Mouse (Mus musculus) right cerebral cortex, adult 2 months (tissue): ENCODE measurements at regions not wholly inside any gene's neighbourhood (a gene's known extent, or its start where the extent isn't known, plus 50 kb on each side); places are given as distances from the start of the nearest gene placed in this dataset.
A peak's percentile ranks its signal among the peaks of the same experiment; 100 is the strongest.

Experiments used
- DNase-seq, 2 experiments: peaks; one replicate each; pipeline ENCODE4 v3.0.0; 2021 to 2022; ENCODE audit warnings: low spot score in 2 of 2

GRCm38 (mm10) chr8:6582732-6583131 lies 1477.6 kb upstream of the Slc10a2 start:
- DNase-seq = no peak

GRCm38 (mm10) chr8:6577868-6578634 lies 1472.9 kb upstream of the Slc10a2 start:
- no peak for DNase-seq

- no peak for DNase-seq
These were observed 1470.1 kb upstream of the Slc10a2 start for GRCm38 (mm10) chr8:6575241-6575640.

GRCm38 (mm10) chr8:6573492-6573891 lies 1468.3 kb upstream of the Slc10a2 start:
- no peak for DNase-seq

GRCm38 (mm10) chr8:6572066-6572665 lies 1467.0 kb upstream of the Slc10a2 start:
- peak; percentile 91 to 97 for DNase-seq

- no peak for DNase-seq
These were observed 1445.8 kb upstream of the Slc10a2 start for GRCm38 (mm10) chr8:6550965-6551364.

GRCm38 (mm10) chr8:6527171-6527570 lies 1422.0 kb upstream of the Slc10a2 start:
- no peak for DNase-seq

GRCm38 (mm10) chr8:6515882-6516682 lies 1410.9 kb upstream of the Slc10a2 start:
- DNase-seq = no peak

- peak; percentile 7 to 19 for DNase-seq
These were observed 1387.3 kb upstream of the Slc10a2 start for GRCm38 (mm10) chr8:6492453-6492852.

GRCm38 (mm10) chr8:6481966-6482365 lies 1376.8 kb upstream of the Slc10a2 start:
- DNase-seq = no peak

- DNase-seq = no peak
These were observed 1365.9 kb upstream of the Slc10a2 start for GRCm38 (mm10) chr8:6471089-6471488.

GRCm38 (mm10) chr8:6456553-6457180 lies 1351.5 kb upstream of the Slc10a2 start:
- DNase-seq = no peak

- DNase-seq = no peak
These were observed 1343.2 kb upstream of the Slc10a2 start for GRCm38 (mm10) chr8:6448301-6448700.

- no peak for DNase-seq
These were observed 1333.9 kb upstream of the Slc10a2 start for GRCm38 (mm10) chr8:6439069-6439468.
